ENCODE assay signal across 25 mouse cellular contexts in the genomic region with DNA sequence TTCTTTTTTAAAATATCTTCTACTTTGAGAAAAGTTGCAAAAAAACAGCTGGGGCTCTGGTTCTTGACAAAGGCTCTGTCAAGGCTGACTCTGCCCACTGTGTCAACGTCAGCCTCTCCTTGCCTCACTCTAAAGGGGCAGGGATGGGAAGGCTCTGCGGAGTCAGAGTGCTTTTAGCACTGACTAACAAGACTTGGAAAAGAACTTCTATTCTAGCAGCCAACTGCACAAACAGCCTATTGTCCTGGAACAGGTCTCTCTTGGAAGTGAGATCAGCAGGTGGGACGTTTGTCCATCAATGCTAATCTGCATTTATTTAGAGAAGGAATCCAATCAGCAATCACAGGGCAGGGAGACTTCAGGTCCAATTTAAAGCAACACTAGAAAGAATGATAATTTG. TPM values are rescaled to one million over a fixed set of nuclear protein-coding genes. Genes with fewer than 3 reads are reported as not detected.
DNase-seq lines count a peak whose midpoint lies in the region; ATAC-seq and TF ChIP-seq lines count a peak whose summit lies in the region.
"Had no signal": no experiment of that assay in that cellular context is flagged by ENCODE, and none has a peak within 500 bp of the region (broad histone marks: within the 10 kb centered on the region; RNA-seq: fewer than 3 reads in every experiment).

No protein-coding gene starts in this region.

- no peaks in the 10 kb centered on the region for H3K27me3 ChIP-seq in stomach, postnatal 0 days (ENCODE audit: control insufficient read depth, insufficient read depth, low read length)
- H3K27me3 ChIP-seq: forebrain, embryonic 15.5 days; Patski had no signal

- 55% methylated on average over 3 of the region's 3 CpGs for WGBS in stomach, postnatal 0 days

- ATAC-seq in stomach, postnatal 0 days (ENCODE audit: low FRiP score, low TSS enrichment) = no peak
- ATAC-seq: activated CD4-positive, CD25-positive, alpha-beta regulatory T cell, adult 4 months; forebrain, embryonic 15.5 days; hindbrain, postnatal 0 days; inflammation-experienced regulatory T-cells, adult 6 months; intestine, embryonic 16.5 days; Patski had no signal

- peaks cover 18% of the 10 kb centered on the region for H3K36me3 ChIP-seq in stomach, postnatal 0 days (ENCODE audit: control insufficient read depth, insufficient read depth, low read length)

- no peak overlapping the region for H3K4me2 ChIP-seq in stomach, postnatal 0 days (replicated peaks; ENCODE audit: low read depth)
- H3K4me2 ChIP-seq: forebrain, embryonic 15.5 days; hindbrain, embryonic 14.5 days had no signal

- no peaks in the 10 kb centered on the region for H3K9me3 ChIP-seq in stomach, postnatal 0 days (ENCODE audit: control insufficient read depth, low read length)
- H3K9me3 ChIP-seq: forebrain, embryonic 15.5 days; heart, embryonic 10.5 days had no signal

- no peak overlapping the region for H3K27ac ChIP-seq in stomach, postnatal 0 days (replicated peaks)
- H3K27ac ChIP-seq: forebrain, embryonic 15.5 days; heart, adult 2 months; heart, embryonic 10.5 days; hindbrain, embryonic 14.5 days; hindbrain, postnatal 0 days had no signal

- no peak for TF ChIP-seq CTCF in stomach, postnatal 0 days (IDR thresholded peaks at IDR 0.05; ENCODE audit: low read depth)

- TF ChIP-seq EP300 in stomach, postnatal 0 days (optimal IDR thresholded peaks at IDR 0.05) = no peak

- H3K9ac ChIP-seq in stomach, postnatal 0 days (ENCODE audit: low read length) = no peak overlapping the region
- H3K9ac ChIP-seq: forebrain, embryonic 15.5 days; hindbrain, embryonic 14.5 days had no signal

- no peaks in the 10 kb centered on the region for H3K4me1 ChIP-seq in stomach, postnatal 0 days (replicated peaks; ENCODE audit: control insufficient read depth, insufficient read depth)
- H3K4me1 ChIP-seq: forebrain, embryonic 15.5 days had no signal

- DNase-seq in adrenal gland, postnatal 14 days = peak; percentile 33
- no peak for DNase-seq in adrenal gland, postnatal 25 days
- DNase-seq in heart, adult 11 months = peak; percentile 42
- DNase-seq in heart, postnatal 4 days = no peak
- DNase-seq in R1 (ENCODE audit: low read depth, low spot score) = peak; percentile 96
- peak; percentile 22 for DNase-seq in fibroblast of lung, adult 2 months (ENCODE audit: low read depth)
- no peak for DNase-seq in stomach, postnatal 0 days (ENCODE audit: low spot score)
- DNase-seq in layer of hippocampus, adult 18-20 months (ENCODE audit: low spot score in 2 of 2) = no peak
- DNase-seq: adrenal gland, adult 8-10 months; cerebellum, adult 11-12 months; cerebellum, adult 8-10 months; cerebellum, postnatal 10 days; cerebellum, postnatal 36 days; gastrocnemius, postnatal 25 days; heart, adult 2 months; heart, postnatal 36 days; kidney, adult 18-20 months had no signal

- no peak overlapping the region for H3K4me3 ChIP-seq in stomach, postnatal 0 days (ENCODE audit: low read depth, low read length)
- H3K4me3 ChIP-seq: forebrain, embryonic 15.5 days; heart, adult 2 months; heart, embryonic 10.5 days had no signal

RNA-seq across cellular contexts. Expression of a gene that starts 35.8 kb away (rescaled TPM):
- 123 and 138 TPM in 2 replicates for total RNA-seq in adrenal gland, postnatal 14 days (2021)
- total RNA-seq in adrenal gland, postnatal 25 days (2021) = 116 and 120 TPM in 2 replicates
- total RNA-seq in heart, postnatal 4 days (2021) = 100 to 1,000 TPM; 160 to 162 TPM
- 18.5 and 19.2 TPM in 2 replicates for polyA plus RNA-seq in stomach, postnatal 0 days (2015; fragmentation: Nextera tagmentation; extraction: Ambion mirVana)
- total RNA-seq in layer of hippocampus, adult 18-20 months (2021) = 100 to 1,000 TPM; 125 to 130 TPM

RNA-seq across cellular contexts. Expression of a gene that starts 57.0 kb away (rescaled TPM):
- 73.2 and 74.2 TPM in 2 replicates for total RNA-seq in adrenal gland, postnatal 14 days (2021)
- total RNA-seq in adrenal gland, postnatal 25 days (2021) = 109 and 110 TPM in 2 replicates
- 10 to 100 TPM; 85.9 to 97.2 TPM for total RNA-seq in heart, postnatal 4 days (2021)
- polyA plus RNA-seq in stomach, postnatal 0 days (2015; fragmentation: Nextera tagmentation; extraction: Ambion mirVana) = 43.4 and 52.8 TPM in 2 replicates
- total RNA-seq in layer of hippocampus, adult 18-20 months (2021) = 100 to 1,000 TPM; 135 to 145 TPM

Comparison
In these comparisons a context has a peak if more than half of its experiments do, and no peak if none do; other contexts are left out.
1. DNase-seq: peak in adrenal gland, postnatal 14 days (single experiment), heart, adult 11 months (single experiment), R1 (single experiment) and fibroblast of lung, adult 2 months (single experiment); none in adrenal gland, postnatal 25 days (single experiment), heart, postnatal 4 days (single experiment), stomach, postnatal 0 days (single experiment) and layer of hippocampus, adult 18-20 months (0 of 2).